Mouse (Mus musculus): ENCODE measurements around the gene Klhl11. TPM values are rescaled to one million over a fixed set of nuclear protein-coding genes. Genes with fewer than 3 reads are reported as not detected.

Klhl11 gene
- 13.6 and 13.7 TPM in 2 replicates for polyA plus RNA-seq (2012; rRNA removed)

GRCm38 (mm10) chr11:100472197-100472934, at the start of gene Klhl11:
Gene Klhl11, minus strand, starts transcription at chr11:100472741.
- DNase-seq (ENCODE audit: extremely low spot score in 1 of 2, low spot score in 1 of 2), result peak; percentile 71 to 93

GRCm38 (mm10) chr11:100520838-100521237, 48.3 kb upstream of the Klhl11 start:
- no peak for DNase-seq (ENCODE audit: extremely low spot score in 1 of 2, low spot score in 1 of 2)

GRCm38 (mm10) chr11:100519188-100519587, 46.6 kb upstream of the Klhl11 start:
- DNase-seq (ENCODE audit: extremely low spot score in 1 of 2, low spot score in 1 of 2), result no peak

GRCm38 (mm10) chr11:100518188-100518591, 45.6 kb upstream of the Klhl11 start:
- no peak for DNase-seq (ENCODE audit: extremely low spot score in 1 of 2, low spot score in 1 of 2)

- no peak for DNase-seq (ENCODE audit: extremely low spot score in 1 of 2, low spot score in 1 of 2)
Measured at GRCm38 (mm10) chr11:100516291-100516690, 43.8 kb upstream of the Klhl11 start.

- no peak for DNase-seq (ENCODE audit: extremely low spot score in 1 of 2, low spot score in 1 of 2)
Measured at GRCm38 (mm10) chr11:100515789-100516188, 43.2 kb upstream of the Klhl11 start.

DNA sequence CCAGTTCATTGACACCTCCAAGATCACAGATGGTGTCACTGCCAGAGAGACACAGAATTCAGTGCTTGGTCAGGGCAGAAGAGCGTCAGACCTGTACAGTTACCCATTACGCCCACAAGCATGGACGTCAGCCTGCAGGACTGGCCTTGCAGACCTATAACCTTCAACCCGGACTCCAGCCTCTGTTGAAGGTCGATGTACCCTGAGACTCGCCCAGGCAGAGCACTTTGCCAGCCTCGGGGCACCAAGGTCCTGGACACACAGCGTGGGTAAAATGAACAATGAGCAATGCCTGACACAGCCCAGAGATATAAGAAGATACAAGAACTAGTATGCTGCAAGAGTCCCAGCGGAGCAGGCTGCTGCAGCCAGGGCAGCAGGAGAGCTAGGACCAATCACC, 42.5 kb upstream of the Klhl11 start:
- no peak for DNase-seq (ENCODE audit: extremely low spot score in 1 of 2, low spot score in 1 of 2)

GRCm38 (mm10) chr11:100513716-100514115, 41.2 kb upstream of the Klhl11 start:
- DNase-seq (ENCODE audit: extremely low spot score in 1 of 2, low spot score in 1 of 2), result no peak

- peak; percentile 21 to 75 for DNase-seq (ENCODE audit: extremely low spot score in 1 of 2, low spot score in 1 of 2)
Measured at GRCm38 (mm10) chr11:100512384-100512783, 39.8 kb upstream of the Klhl11 start.

- no peak for DNase-seq (ENCODE audit: extremely low spot score in 1 of 2, low spot score in 1 of 2)
Measured at GRCm38 (mm10) chr11:100510556-100510955, 38.0 kb upstream of the Klhl11 start.

DNA sequence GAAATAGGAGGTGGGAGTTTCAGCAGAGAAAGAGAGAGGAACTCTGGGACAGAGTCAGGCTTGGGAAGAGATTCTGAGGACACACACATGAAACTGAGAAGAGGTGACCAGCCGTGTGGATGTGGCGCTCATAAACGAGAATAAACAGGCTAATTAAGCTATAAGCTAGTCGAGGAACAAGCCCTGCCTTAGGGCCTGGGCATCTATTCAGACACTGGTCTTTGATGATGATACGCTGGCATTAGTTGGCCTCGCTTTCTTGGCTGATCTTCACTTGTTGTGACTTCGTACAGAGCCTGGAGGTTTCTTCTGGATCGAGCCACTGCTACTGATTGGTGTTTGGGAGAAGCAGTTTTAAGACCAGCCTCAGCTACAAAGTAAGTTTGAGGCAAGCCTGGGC, 33.5 kb upstream of the Klhl11 start:
- DNase-seq (ENCODE audit: extremely low spot score in 1 of 2, low spot score in 1 of 2), result no peak

- no peak for DNase-seq (ENCODE audit: extremely low spot score in 1 of 2, low spot score in 1 of 2)
Measured at GRCm38 (mm10) chr11:100504990-100505660, 32.6 kb upstream of the Klhl11 start.

DNA sequence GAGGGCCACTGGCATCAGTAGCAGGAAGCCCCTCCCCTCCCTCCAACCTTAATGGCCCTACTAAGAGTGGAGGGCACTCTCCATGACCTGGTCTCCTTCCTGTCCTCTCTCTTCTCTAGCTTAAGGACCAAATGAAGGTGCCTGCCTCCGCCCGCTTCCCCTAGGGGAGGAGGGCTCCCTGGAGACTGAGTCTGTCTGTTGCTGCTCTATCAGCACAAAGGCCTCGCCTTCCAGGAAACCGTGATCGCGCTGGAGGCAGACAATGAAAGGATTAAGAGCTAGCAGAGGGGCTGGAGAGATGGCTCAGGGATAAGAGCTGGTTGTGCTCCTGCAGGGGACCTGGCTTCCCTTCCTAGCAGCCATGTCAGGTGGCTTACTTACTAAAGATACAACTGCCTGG, 28.8 kb upstream of the Klhl11 start:
- no peak for DNase-seq (ENCODE audit: extremely low spot score in 1 of 2, low spot score in 1 of 2)

- no peak for DNase-seq (ENCODE audit: extremely low spot score in 1 of 2, low spot score in 1 of 2)
Measured at GRCm38 (mm10) chr11:100500651-100501050, 28.1 kb upstream of the Klhl11 start.

- DNase-seq (ENCODE audit: extremely low spot score in 1 of 2, low spot score in 1 of 2), result no peak
Measured at GRCm38 (mm10) chr11:100500241-100500640, 27.7 kb upstream of the Klhl11 start.

DNA sequence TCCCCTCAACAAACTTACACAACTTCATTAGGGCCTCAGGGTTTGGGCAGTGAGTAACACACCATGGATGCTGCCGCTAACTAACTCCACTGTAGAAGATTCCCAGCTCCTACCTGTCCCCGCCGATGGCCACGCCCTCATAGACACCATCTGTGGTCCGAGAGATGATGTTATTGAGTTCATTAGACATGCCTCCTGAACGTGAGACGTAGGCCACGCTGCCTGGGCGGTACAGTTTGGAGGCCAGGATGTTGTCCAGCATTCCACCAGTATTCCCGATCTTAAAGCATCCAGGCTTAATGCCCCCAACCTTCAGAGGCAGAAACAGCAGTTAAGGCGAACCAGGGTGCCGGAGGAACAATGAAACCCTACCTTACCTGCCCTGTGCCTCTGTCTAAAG, 21.2 kb upstream of the Klhl11 start:
- DNase-seq (ENCODE audit: extremely low spot score in 1 of 2, low spot score in 1 of 2), result no peak

GRCm38 (mm10) chr11:100490951-100491350, 18.4 kb upstream of the Klhl11 start:
- no peak for DNase-seq (ENCODE audit: extremely low spot score in 1 of 2, low spot score in 1 of 2)

DNA sequence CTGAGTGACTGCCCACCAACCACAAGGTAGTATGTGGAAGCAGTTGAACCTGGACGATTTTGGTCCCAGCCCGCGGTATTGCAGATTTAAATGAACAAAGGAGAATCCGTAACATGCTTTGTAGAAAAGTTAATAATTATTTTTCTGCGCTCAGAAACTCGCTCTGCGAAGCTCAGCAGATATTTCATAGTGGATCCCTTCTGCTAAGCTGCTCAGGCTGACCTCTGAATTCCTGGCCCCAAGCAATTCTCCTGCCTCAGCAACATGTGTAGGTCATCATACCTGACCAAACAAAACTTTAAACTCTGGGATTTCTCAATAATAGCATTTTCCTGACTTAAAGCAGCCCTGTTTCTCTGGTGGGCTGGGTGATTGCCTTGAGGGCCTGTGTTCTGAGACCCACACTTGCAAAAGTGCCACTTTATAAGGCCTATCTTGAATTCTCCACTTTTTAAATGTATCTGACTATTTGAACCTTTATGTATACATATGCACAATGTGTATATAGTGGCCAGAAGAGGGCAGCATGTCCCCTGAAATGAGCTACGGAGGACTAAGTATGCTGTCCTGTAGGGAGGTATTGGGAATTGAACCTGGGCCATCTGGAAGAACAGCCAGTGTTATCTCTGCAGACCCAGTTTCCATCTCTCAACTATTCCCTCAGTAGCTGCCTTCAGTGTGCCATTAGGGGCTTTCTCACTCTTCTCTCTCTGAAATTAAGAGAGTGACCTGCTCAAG, 13.4 kb upstream of the Klhl11 start:
- no peak for DNase-seq (ENCODE audit: extremely low spot score in 1 of 2, low spot score in 1 of 2)

- DNase-seq (ENCODE audit: extremely low spot score in 1 of 2, low spot score in 1 of 2), result no peak
Measured at GRCm38 (mm10) chr11:100484461-100484860, 11.9 kb upstream of the Klhl11 start.

GRCm38 (mm10) chr11:100479152-100479551, 6.6 kb upstream of the Klhl11 start:
- no peak for DNase-seq (ENCODE audit: extremely low spot score in 1 of 2, low spot score in 1 of 2)

GRCm38 (mm10) chr11:100476281-100476680, 3.7 kb upstream of the Klhl11 start:
- DNase-seq (ENCODE audit: extremely low spot score in 1 of 2, low spot score in 1 of 2), result no peak

DNA sequence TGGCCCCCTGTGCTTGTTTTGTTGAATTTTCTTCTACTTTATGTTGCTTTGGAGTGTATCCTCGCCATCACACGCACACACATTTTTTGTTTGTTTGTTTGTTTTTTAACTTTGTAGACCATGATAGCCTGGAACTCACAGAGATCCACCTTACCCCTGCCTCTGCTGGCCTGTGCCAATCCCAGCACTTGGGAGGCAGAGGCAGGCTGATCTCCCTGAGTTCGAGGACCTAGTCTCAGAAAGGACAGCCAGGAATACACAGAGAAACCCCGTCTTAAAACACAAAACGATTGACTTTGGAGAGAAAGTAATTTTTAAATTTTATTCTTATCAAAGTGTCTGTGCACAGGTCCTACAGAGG, 374 bp upstream of the Klhl11 start:
- DNase-seq (ENCODE audit: extremely low spot score in 1 of 2, low spot score in 1 of 2), result no peak
